ENCODE assay signal across 18 mouse cellular contexts in the genomic region with DNA sequence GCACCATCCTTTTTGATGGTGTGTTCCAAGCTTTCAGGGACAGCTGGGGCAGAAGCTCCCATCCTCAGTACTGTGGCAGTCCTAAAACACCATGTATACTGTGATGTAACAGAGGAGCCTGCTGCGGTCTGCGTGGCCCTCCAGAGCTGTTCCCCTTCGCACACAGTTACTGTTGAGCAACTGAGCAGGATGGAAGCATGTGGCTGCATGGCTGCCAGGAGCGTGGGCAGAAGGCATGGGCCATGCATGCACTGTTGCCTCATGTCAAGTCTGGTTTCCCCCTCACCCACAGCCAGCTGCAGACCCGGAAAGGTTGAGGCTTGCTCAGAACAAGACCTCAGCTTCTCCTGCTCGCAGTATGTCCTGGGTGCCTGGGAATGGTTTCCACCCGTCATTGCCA. TPM values are rescaled to one million over a fixed set of nuclear protein-coding genes. Genes with fewer than 3 reads are reported as not detected.
DNase-seq lines count a peak whose midpoint lies in the region; ATAC-seq lines count a peak whose summit lies in the region.
"Had no signal": no experiment of that assay in that cellular context is flagged by ENCODE, and none has a peak within 500 bp of the region (broad histone marks: within the 10 kb centered on the region; RNA-seq: fewer than 3 reads in every experiment).

No protein-coding gene starts in this region.

- peak; percentile 56 for DNase-seq in fat pad, adult 2 months (ENCODE audit: extremely low read depth, low read depth, low spot score)
- DNase-seq in layer of hippocampus, adult 9-11 months: peak; percentile 95
- DNase-seq in natural killer cell, adult 2 months (ENCODE audit: low spot score in 2 of 2): no peak
- DNase-seq in cerebellum, postnatal 14 days: no peak
- DNase-seq: adrenal gland, adult 8-10 months; cerebellum, adult 11 months; gastrocnemius, postnatal 14 days; kidney, postnatal 10 days had no signal

- 70% methylated on average over 7 of the region's 7 CpGs for WGBS in liver, embryonic 15.5 days (ENCODE audit: insufficient replicate concordance)
- 63% methylated on average over 7 of the region's 7 CpGs for WGBS in liver, embryonic 12.5 days (ENCODE audit: insufficient replicate concordance)

- H3K27ac ChIP-seq in liver, embryonic 15.5 days (replicated peaks): no peak overlapping the region
- H3K27ac ChIP-seq in liver, embryonic 12.5 days: no peak overlapping the region
- H3K27ac ChIP-seq: forebrain, embryonic 10.5 days; heart, embryonic 13.5 days; limb, embryonic 13.5 days; neural tube, embryonic 12.5 days had no signal

- peaks cover 7% of the 10 kb centered on the region; the same call in 1 of the 2 replicates for H3K4me1 ChIP-seq in liver, embryonic 15.5 days (replicated peaks)
- H3K4me1 ChIP-seq in liver, embryonic 12.5 days: no peaks in the 10 kb centered on the region
- H3K4me1 ChIP-seq: forebrain, embryonic 10.5 days; limb, embryonic 13.5 days; neural tube, embryonic 12.5 days had no signal

- H3K36me3 ChIP-seq in liver, embryonic 15.5 days (replicated peaks): no peaks in the 10 kb centered on the region
- no peaks in the 10 kb centered on the region for H3K36me3 ChIP-seq in liver, embryonic 12.5 days
- H3K36me3 ChIP-seq: forebrain, embryonic 10.5 days; heart, embryonic 13.5 days; limb, embryonic 13.5 days; neural tube, embryonic 12.5 days had no signal

- no peak overlapping the region for H3K4me2 ChIP-seq in liver, embryonic 15.5 days
- no peak overlapping the region for H3K4me2 ChIP-seq in liver, embryonic 12.5 days
- H3K4me2 ChIP-seq: heart, embryonic 13.5 days; limb, embryonic 13.5 days; neural tube, embryonic 12.5 days had no signal

- peak; percentile 31; the same call in 1 of the 2 replicates for ATAC-seq in liver, embryonic 15.5 days (ENCODE audit: insufficient read depth)
- no peak for ATAC-seq in liver, embryonic 12.5 days
- peak; percentile 50; the same call in 1 of the 2 replicates for ATAC-seq in neutrophil, adult 5-6 weeks (ENCODE audit: extremely low read depth, insufficient number of reproducible peaks, low FRiP score, poor library complexity, severe bottlenecking)
- ATAC-seq in erythroid progenitor cell, adult 5-6 weeks (replicated peaks; ENCODE audit: low FRiP score, poor library complexity, severe bottlenecking): no peak
- ATAC-seq: Patski had no signal

- no peaks in the 10 kb centered on the region for H3K9me3 ChIP-seq in liver, embryonic 15.5 days (replicated peaks)
- no peaks in the 10 kb centered on the region for H3K9me3 ChIP-seq in liver, embryonic 12.5 days (replicated peaks)
- H3K9me3 ChIP-seq: forebrain, embryonic 10.5 days; heart, embryonic 13.5 days; limb, embryonic 13.5 days; neural tube, embryonic 12.5 days had no signal

- H3K9ac ChIP-seq in liver, embryonic 15.5 days: no peak overlapping the region
- no peak overlapping the region for H3K9ac ChIP-seq in liver, embryonic 12.5 days
- H3K9ac ChIP-seq: heart, embryonic 13.5 days; limb, embryonic 13.5 days; neural tube, embryonic 12.5 days had no signal

- no peaks in the 10 kb centered on the region for H3K27me3 ChIP-seq in liver, embryonic 15.5 days
- H3K27me3 ChIP-seq in liver, embryonic 12.5 days (replicated peaks): no peaks in the 10 kb centered on the region
- H3K27me3 ChIP-seq: CH12.LX; heart, embryonic 13.5 days; limb, embryonic 13.5 days; neural tube, embryonic 12.5 days; Patski had no signal

- no peak overlapping the region for H3K4me3 ChIP-seq in liver, embryonic 15.5 days (replicated peaks)
- H3K4me3 ChIP-seq in liver, embryonic 12.5 days: no peak overlapping the region
- H3K4me3 ChIP-seq: forebrain, embryonic 10.5 days; heart, embryonic 13.5 days; limb, embryonic 13.5 days; neural tube, embryonic 12.5 days had no signal

RNA-seq across cellular contexts. Expression of a gene that starts 6.9 kb away (rescaled TPM):
- polyA plus RNA-seq in liver, embryonic 15.5 days (2015; fragmentation: Nextera tagmentation; extraction: Ambion mirVana): 1.6 and 1.9 TPM in 2 replicates
- polyA plus RNA-seq in liver, embryonic 12.5 days (2016; fragmentation: Nextera tagmentation; extraction: Ambion mirVana): 2.8 and 3.0 TPM in 2 replicates
- total RNA-seq in neutrophil, adult 5-6 weeks (2017): 17.4 and 23.7 TPM in 2 replicates
- total RNA-seq in erythroid progenitor cell, adult 5-6 weeks (2015; ENCODE audit: low replicate concordance): 1.3 and 14.8 TPM in 2 replicates
- 5.6 and 8.9 TPM in 2 replicates for total RNA-seq in erythroid progenitor cell, adult 5-6 weeks (2017; ENCODE audit: low replicate concordance)

RNA-seq across cellular contexts. Expression of a gene that starts 18.5 kb away (rescaled TPM):
- 68.1 and 74.3 TPM in 2 replicates for polyA plus RNA-seq in liver, embryonic 15.5 days (2015; fragmentation: Nextera tagmentation; extraction: Ambion mirVana)
- polyA plus RNA-seq in liver, embryonic 12.5 days (2016; fragmentation: Nextera tagmentation; extraction: Ambion mirVana): 128 and 138 TPM in 2 replicates
- 55.0 and 61.3 TPM in 2 replicates for total RNA-seq in neutrophil, adult 5-6 weeks (2017)
- 22.6 and 42.9 TPM in 2 replicates for total RNA-seq in erythroid progenitor cell, adult 5-6 weeks (2015; ENCODE audit: low replicate concordance)
- 15.5 and 28.0 TPM in 2 replicates for total RNA-seq in erythroid progenitor cell, adult 5-6 weeks (2017; ENCODE audit: low replicate concordance)

RNA-seq across cellular contexts. Expression of a gene that starts 31.2 kb away (rescaled TPM):
- 25.5 and 26.7 TPM in 2 replicates for polyA plus RNA-seq in liver, embryonic 15.5 days (2015; fragmentation: Nextera tagmentation; extraction: Ambion mirVana)
- 34.5 and 36.7 TPM in 2 replicates for polyA plus RNA-seq in liver, embryonic 12.5 days (2016; fragmentation: Nextera tagmentation; extraction: Ambion mirVana)
- 19.4 and 29.0 TPM in 2 replicates for total RNA-seq in neutrophil, adult 5-6 weeks (2017)
- 18.0 and 73.2 TPM in 2 replicates for total RNA-seq in erythroid progenitor cell, adult 5-6 weeks (2015; ENCODE audit: low replicate concordance)
- 2.2 and 4.1 TPM in 2 replicates for total RNA-seq in erythroid progenitor cell, adult 5-6 weeks (2017; ENCODE audit: low replicate concordance)

RNA-seq across cellular contexts. Expression of a gene that starts 38.5 kb away (rescaled TPM):
- 13.1 and 15.5 TPM in 2 replicates for polyA plus RNA-seq in liver, embryonic 15.5 days (2015; fragmentation: Nextera tagmentation; extraction: Ambion mirVana)
- polyA plus RNA-seq in liver, embryonic 12.5 days (2016; fragmentation: Nextera tagmentation; extraction: Ambion mirVana): 22.4 and 23.0 TPM in 2 replicates
- 65.2 and 66.7 TPM in 2 replicates for total RNA-seq in neutrophil, adult 5-6 weeks (2017)
- total RNA-seq in erythroid progenitor cell, adult 5-6 weeks (2015; ENCODE audit: low replicate concordance): 4.7 and 10.1 TPM in 2 replicates
- total RNA-seq in erythroid progenitor cell, adult 5-6 weeks (2017; ENCODE audit: low replicate concordance): 2.4 and 6.4 TPM in 2 replicates

RNA-seq across cellular contexts. Expression of a gene that starts 40.9 kb away (rescaled TPM):
- polyA plus RNA-seq in liver, embryonic 15.5 days (2015; fragmentation: Nextera tagmentation; extraction: Ambion mirVana): 4.4 and 5.8 TPM in 2 replicates
- polyA plus RNA-seq in liver, embryonic 12.5 days (2016; fragmentation: Nextera tagmentation; extraction: Ambion mirVana): 2.8 TPM in 2 replicates
- total RNA-seq in neutrophil, adult 5-6 weeks (2017): 2,879 and 3,175 TPM in 2 replicates
- total RNA-seq in erythroid progenitor cell, adult 5-6 weeks (2015; ENCODE audit: low replicate concordance): 33.2 and 46.1 TPM in 2 replicates
- total RNA-seq in erythroid progenitor cell, adult 5-6 weeks (2017; ENCODE audit: low replicate concordance): 11.7 and 14.2 TPM in 2 replicates
- total RNA-seq: CH12.LX had no signal
- polyA plus RNA-seq: Patski had no signal

Comparison
In these comparisons a context has a peak if more than half of its experiments do, and no peak if none do; other contexts are left out.
1. ATAC-seq: peak in liver, embryonic 15.5 days (single experiment) and neutrophil, adult 5-6 weeks (single experiment); none in liver, embryonic 12.5 days (single experiment) and erythroid progenitor cell, adult 5-6 weeks (single experiment).
2. DNase-seq: peak in fat pad, adult 2 months (single experiment) and layer of hippocampus, adult 9-11 months (single experiment); none in natural killer cell, adult 2 months (0 of 2) and cerebellum, postnatal 14 days (0 of 2).